6 mouse cellular contexts compared by ENCODE assay signal in the genomic region with DNA sequence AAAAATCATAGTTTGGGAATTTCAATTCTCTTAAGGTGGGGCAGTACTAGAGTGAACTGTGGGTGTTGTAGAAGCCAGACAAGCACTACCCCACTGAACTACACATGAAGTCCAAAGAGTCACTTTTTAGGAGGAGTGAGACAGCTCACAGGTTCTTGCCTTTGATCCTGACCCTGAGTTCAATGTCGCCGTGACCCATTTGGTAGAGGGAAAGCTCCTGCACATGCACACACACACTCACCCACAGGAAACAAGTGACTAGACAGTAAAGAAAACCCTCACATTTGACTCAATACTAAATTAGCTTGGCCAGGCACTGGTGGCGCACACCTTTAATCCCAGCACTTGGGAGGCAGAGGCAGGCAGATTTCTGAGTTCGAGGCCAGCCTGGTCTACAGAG.
"Had no signal": no experiment of that assay in that cellular context is flagged by ENCODE, and none has a peak within 500 bp of the region (broad histone marks: within the 10 kb centered on the region; RNA-seq: fewer than 3 reads in every experiment).

No protein-coding gene starts in this region.

- DNase-seq: lung, adult 2 months; lung, postnatal 14 days; lung, postnatal 36 days; right cerebral cortex, postnatal 14 days; thymus, adult 2 months; thymus, postnatal 36 days had no signal
